Mouse (Mus musculus) kidney, postnatal 0 days (tissue): ENCODE measurements around the gene Arrdc5. TPM values are rescaled to one million over a fixed set of nuclear protein-coding genes. Genes with fewer than 3 reads are reported as not detected.

ENCODE experiments used
- ATAC-seq: fragments of 200-750 bp; cut with Nextera tagmentation; replicated peaks from 2 replicates; pipeline ENCODE4 v1.8.0; 2017; ENCODE audit warnings: low read depth, moderate number of reproducible peaks, moderate TSS enrichment, moderate library complexity; ENCODE audit not compliant: low FRiP score
- DNase-seq: peaks from one replicate; pipeline ENCODE4 v3.0.0-alpha.2; 2016; ENCODE audit warnings: low spot score
- H3K27ac ChIP-seq: fragments of 300-500 bp; sonication (generic); 2 replicates; pipeline ENCODE4 v1.5.1; 2014; ENCODE audit warnings: mild to moderate bottlenecking
- H3K27me3 ChIP-seq: fragments of 300-500 bp; sonication (generic); 2 replicates; pipeline ENCODE4 v1.6.1; 2014; ENCODE audit warnings: low read length, mixed read lengths; ENCODE audit not compliant: insufficient read depth
- H3K36me3 ChIP-seq: fragments of 300-500 bp; sonication (generic); 2 replicates; pipeline ENCODE4 v1.6.1; 2014; ENCODE audit warnings: low read length, mixed read lengths; ENCODE audit not compliant: insufficient read depth
- H3K4me1 ChIP-seq: fragments of 300-500 bp; sonication (generic); replicated peaks from 2 replicates; pipeline ENCODE4 v1.6.1; 2014; ENCODE audit warnings: antibody characterized with exemption, low read length, mixed read lengths; ENCODE audit not compliant: insufficient read depth
- H3K4me2 ChIP-seq: fragments of 300-500 bp; sonication (generic); 2 replicates; pipeline ENCODE4 v1.6.1; 2014; ENCODE audit warnings: mild to moderate bottlenecking, low read length, moderate library complexity, mixed read lengths
- H3K4me3 ChIP-seq: fragments of 300-500 bp; sonication (generic); replicated peaks from 2 replicates; pipeline ENCODE4 v1.5.1; 2014; ENCODE audit warnings: low read depth, low read length
- H3K9ac ChIP-seq: fragments of 300-500 bp; sonication (generic); 2 replicates; pipeline ENCODE4 v1.6.1; 2014; ENCODE audit warnings: low read depth, low read length
- H3K9me3 ChIP-seq: fragments of 300-500 bp; sonication (generic); replicated peaks from 2 replicates; pipeline ENCODE4 v1.6.1; 2016; ENCODE audit warnings: low read length, inconsistent platforms, mixed read lengths
- CTCF ChIP-seq: IDR thresholded peaks from 2 replicates; pipeline ENCODE4 v1.5.1; 2016; ENCODE audit warnings: antibody characterized with exemption, low read depth, mild to moderate bottlenecking, moderate library complexity
- WGBS: fragments of 180-500 bp; shearing (Covaris S2); extraction: QIAGEN DNeasy Blood & Tissue Kit; methylation state at CpG from one replicate; pipeline ENCODE4 v1.1.7; 2014; 5-methylcytosine and 5-hydroxymethylcytosine counted together
- polyA plus RNA-seq: library from polyadenylated mRNA; unstranded; fragments of >200 nt; fragmentation: Nextera tagmentation; extraction: Ambion mirVana; gene quantifications from 2 replicates; pipeline ENCODE4 v1.2.1, GENCODE M21; 2015

Gene Arrdc5
- polyA plus RNA-seq, result not detected in 2 replicates

DNA sequence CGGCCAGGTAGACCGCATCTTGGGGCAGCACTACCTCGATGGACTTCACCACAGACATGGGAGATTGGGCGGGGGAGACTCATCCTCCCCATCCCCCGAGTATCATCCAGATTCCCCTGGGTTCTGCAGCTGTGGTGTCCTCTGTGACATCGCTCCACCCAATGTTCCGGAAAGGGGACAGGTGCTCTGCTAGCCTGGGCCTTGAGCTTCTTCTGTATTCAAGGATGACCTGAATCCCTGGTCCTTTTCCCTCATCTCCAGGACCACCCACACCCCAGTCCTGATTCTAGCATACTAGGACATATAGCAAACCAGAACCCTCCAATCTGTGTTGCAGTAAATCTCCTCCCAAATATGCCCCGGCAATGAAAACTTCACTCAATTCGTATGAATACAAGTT lies at the start of gene Arrdc5:
Gene Arrdc5 (minus strand): TSS at position 101 of the 400 bp plus-strand sequence.
- no peak for TF ChIP-seq CTCF
- Histone ChIP-seq H3K27me3 (no peaks in the 10 kb centered on the region), H3K9ac (no peak within 1 kb of the TSS), H3K4me3 (no peak within 1 kb of the TSS), H3K36me3 (no peaks in the 10 kb centered on the region), H3K27ac (no peak within 1 kb of the TSS), H3K4me2 (no peak within 1 kb of the TSS), H3K9me3 (no peaks in the 10 kb centered on the region), H3K4me1 (peaks cover 9% of the 10 kb centered on the region)
- WGBS, result 90% methylated on average over 9 of the region's 9 CpGs
- no peak for DNase-seq
- no peak for ATAC-seq

DNA sequence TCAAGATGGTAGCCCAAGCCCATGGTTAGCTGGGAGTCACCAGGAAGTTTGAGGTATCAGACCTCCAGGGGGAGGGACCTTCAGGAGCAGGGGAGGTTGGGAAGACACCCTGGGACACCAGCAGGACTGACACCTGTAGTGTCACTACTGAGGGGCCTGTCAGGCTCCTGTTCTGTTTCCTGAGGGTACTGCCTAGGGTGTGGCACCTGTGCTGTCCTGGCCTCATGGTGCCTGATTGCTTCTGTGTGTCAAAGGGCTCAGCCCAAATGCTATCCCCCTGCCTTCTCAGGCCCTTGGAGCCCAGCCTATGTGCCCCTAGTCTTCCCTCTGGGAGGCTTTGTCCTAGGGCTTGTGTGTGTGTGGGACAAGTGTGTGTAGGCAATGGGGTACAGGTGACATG lies 48.5 kb upstream of the Arrdc5 start:
- no peak for DNase-seq
- Histone ChIP-seq H3K27ac (no peak overlapping the region), H3K9me3 (no peaks in the 10 kb centered on the region), H3K36me3 (peaks cover 9% of the 10 kb centered on the region; the same call in 1 of the 2 replicates), H3K4me2 (no peak overlapping the region), H3K9ac (no peak overlapping the region), H3K27me3 (no peaks in the 10 kb centered on the region), H3K4me3 (no peak overlapping the region), H3K4me1 (no peaks in the 10 kb centered on the region; the same call in 1 of the 2 replicates)
- no peak for ATAC-seq
- no peak for TF ChIP-seq CTCF

DNA sequence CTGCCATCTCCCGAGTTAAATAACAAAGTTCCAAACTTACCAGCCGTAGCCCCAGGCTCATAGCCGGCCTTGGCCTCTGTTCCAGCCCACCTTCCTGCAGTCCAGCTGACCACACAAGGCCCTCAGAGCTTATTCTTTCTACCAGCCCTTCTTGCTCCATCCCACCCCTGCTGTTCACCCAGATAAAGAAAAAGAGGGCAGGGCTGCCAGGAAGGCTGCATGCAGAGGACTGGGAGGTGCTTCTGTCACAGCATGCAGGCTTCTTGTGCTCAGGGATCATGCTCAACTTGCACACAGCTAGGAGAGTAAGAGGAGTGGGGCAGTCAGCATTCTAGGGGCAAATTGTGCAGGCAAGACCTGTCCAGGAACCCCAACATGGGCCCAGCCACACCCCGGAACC lies 48.0 kb upstream of the Arrdc5 start:
- ATAC-seq (no peak), DNase-seq (no peak)
- Histone ChIP-seq H3K4me2 (no peak overlapping the region), H3K4me1 (no peaks in the 10 kb centered on the region; the same call in 1 of the 2 replicates), H3K27me3 (no peaks in the 10 kb centered on the region), H3K27ac (no peak overlapping the region), H3K9me3 (no peaks in the 10 kb centered on the region), H3K36me3 (peaks cover 5% of the 10 kb centered on the region; the same call in 1 of the 2 replicates), H3K4me3 (no peak overlapping the region), H3K9ac (no peak overlapping the region)
- TF ChIP-seq CTCF, result no peak
- 57% methylated on average over 4 of the region's 4 CpGs for WGBS

DNA sequence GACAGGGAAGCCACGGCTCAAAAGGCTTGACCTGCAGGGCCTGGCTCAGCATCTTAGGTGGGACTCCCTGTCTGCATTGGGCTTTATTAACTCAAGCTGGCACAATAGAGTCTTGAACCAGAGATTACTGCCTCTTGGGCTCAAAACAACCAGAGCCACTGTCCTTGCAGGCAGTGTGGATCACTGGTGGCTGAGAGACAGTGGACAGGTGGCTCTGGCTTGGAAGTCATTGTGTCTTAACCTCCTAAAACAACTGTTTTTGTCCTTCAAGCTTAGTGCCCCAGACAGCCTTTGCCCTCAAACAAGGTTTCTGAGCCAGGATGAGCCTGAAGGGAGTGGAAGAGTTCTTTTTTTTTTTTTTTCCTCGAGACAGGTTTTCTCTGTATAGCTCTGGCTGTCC lies 45.3 kb upstream of the Arrdc5 start:
- ATAC-seq (no peak), DNase-seq (no peak)
- no peak for TF ChIP-seq CTCF
- Histone ChIP-seq H3K36me3 (no peaks in the 10 kb centered on the region), H3K9me3 (no peaks in the 10 kb centered on the region), H3K4me2 (no peak overlapping the region), H3K4me1 (no peaks in the 10 kb centered on the region; the same call in 1 of the 2 replicates), H3K27ac (no peak overlapping the region), H3K4me3 (no peak overlapping the region), H3K27me3 (no peaks in the 10 kb centered on the region), H3K9ac (no peak overlapping the region)
- 64% methylated on average over 2 of the region's 2 CpGs for WGBS

DNA sequence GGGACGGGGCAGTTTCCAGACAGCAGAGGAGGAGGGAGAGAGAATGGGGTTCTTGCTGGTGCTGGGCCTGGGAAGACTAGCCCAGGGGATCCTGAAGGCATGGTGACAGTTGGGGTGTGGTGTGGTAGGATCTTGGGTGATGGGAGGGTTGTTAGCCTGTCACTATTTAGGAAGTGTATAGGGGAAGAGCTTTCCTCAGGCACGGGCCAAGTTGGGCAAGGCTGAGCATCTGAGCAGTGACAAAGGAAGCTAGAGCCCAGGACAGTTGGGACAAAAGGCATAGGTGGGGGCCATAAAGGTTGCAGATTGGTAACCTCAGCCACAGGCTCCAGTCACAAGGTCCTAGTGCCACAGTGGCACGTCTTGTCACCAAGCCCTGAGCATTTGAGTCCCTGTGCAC lies 43.4 kb upstream of the Arrdc5 start:
- no peaks in the 10 kb centered on the region for H3K36me3 ChIP-seq
- no peak for ATAC-seq
- no peak overlapping the region for H3K4me3 ChIP-seq
- TF ChIP-seq CTCF, result no peak
- 72% methylated on average over 3 of the region's 3 CpGs for WGBS
- no peaks in the 10 kb centered on the region for H3K27me3 ChIP-seq
- H3K4me2 ChIP-seq, result no peak overlapping the region
- H3K9me3 ChIP-seq, result no peaks in the 10 kb centered on the region
- no peak overlapping the region for H3K9ac ChIP-seq
- no peaks in the 10 kb centered on the region; the same call in 1 of the 2 replicates for H3K4me1 ChIP-seq
- DNase-seq, result no peak
- H3K27ac ChIP-seq, result no peak overlapping the region

DNA sequence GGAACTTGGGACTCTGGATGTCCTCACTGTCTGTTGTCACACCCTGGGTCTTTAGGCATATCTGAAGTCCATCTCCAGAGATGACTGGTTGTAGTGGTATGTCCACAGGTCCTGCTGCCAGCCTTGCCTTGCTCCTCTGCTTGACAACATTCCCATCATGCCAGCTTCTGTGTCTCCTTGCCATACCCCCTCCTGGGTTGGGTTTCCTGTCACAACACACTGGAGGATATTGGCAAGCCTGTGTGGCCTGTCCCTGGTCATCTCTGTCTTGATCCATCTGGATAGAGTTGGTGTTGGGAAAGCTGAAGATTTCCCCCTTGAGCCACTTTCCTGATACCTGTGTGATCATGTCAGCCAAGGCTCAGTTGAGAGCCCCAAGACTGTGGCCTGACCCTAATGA lies 40.6 kb upstream of the Arrdc5 start:
- H3K27ac ChIP-seq, result no peak overlapping the region
- H3K27me3 ChIP-seq, result no peaks in the 10 kb centered on the region
- no peak overlapping the region for H3K9ac ChIP-seq
- H3K36me3 ChIP-seq, result no peaks in the 10 kb centered on the region
- no peak overlapping the region for H3K4me3 ChIP-seq
- no peaks in the 10 kb centered on the region for H3K9me3 ChIP-seq
- DNase-seq (no peak), ATAC-seq (no peak)
- no peaks in the 10 kb centered on the region; the same call in none of the 2 replicates for H3K4me1 ChIP-seq
- H3K4me2 ChIP-seq, result no peak overlapping the region
- TF ChIP-seq CTCF, result no peak

DNA sequence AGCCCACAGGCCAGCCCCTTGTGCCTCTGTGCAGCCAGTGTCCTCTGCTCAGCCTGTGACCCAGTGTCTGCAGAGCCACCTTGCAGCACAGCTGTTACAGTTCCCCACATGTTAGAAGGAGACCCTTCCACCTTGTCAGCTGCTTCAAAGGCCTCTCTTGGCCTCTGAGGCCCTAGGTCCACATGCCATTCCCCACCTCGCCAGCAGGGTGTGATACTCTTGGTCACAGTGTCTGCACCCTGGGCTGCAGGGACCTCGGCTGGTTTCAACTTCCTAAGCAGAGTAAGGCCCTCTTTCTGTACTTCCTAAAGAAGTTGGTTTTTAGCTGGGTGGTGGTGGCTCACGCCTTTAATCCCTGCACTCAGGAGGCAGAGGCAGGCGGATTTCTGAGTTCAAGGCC lies 38.8 kb upstream of the Arrdc5 start:
- no peak overlapping the region for H3K4me3 ChIP-seq
- H3K27ac ChIP-seq, result no peak overlapping the region
- H3K9me3 ChIP-seq, result no peaks in the 10 kb centered on the region
- no peaks in the 10 kb centered on the region for H3K27me3 ChIP-seq
- WGBS, result 59% methylated on average over 4 of the region's 4 CpGs
- DNase-seq (peak; percentile 24), ATAC-seq (peak; percentile 38; the same call in 1 of the 2 replicates)
- no peak overlapping the region for H3K4me2 ChIP-seq
- no peak overlapping the region for H3K9ac ChIP-seq
- H3K36me3 ChIP-seq, result no peaks in the 10 kb centered on the region
- no peaks in the 10 kb centered on the region; the same call in none of the 2 replicates for H3K4me1 ChIP-seq
- TF ChIP-seq CTCF, result peak; percentile 61
